Mouse (Mus musculus): Measurements from ENCODE around the gene Gpr45.
"Not testable (repeated sequence)": the region's sequence is repeated elsewhere in the genome, so short reads cannot be mapped to it uniquely, and the experiment has no call there.

Gene Gpr45

GRCm38 (mm10) chr1:42952734-42953481 is at the start of gene Gpr45:
Gpr45 (plus strand) TSS chr1:42952872.
- peak; percentile 4 for DNase-seq

DNA sequence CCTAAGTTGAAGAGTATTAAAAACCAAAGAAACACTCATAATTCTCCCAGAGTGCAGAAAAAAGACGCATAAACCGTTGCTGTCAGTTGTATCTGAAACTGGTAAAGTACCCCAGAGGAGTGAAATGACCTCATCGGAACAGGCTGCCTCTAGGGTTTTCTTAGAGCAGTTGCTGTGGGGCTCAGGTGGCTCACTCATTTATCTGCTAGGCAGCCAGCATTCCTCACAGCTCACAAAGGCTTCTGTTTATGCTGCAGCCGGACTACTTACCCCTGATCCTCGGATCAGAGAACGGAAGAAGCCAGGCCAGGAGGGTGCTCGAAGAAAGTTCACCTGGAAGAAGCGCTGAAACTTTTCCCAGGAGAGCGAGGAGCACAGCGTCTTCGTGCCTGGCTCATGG is 47.5 kb upstream of the Gpr45 start:
- DNase-seq = no peak

DNA sequence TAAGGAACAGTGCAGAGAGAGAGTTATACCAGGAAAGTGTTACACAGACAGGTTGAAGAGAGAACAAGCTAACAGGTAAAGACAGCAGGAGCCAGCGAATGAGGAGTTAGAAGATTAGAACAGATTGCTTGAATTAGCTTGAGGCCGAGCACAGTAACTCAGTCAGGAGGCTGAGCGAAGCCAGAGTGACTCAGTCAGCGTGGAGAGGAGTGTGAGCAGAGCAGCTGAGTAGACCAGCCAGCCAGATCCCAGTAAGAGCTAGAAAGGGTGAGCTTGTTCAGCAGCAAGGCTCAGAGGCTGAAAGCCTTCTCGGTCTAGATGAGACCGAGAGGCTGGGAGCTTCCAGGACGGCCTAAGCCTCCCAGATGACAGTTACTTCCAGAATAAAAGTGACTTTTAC is 46.0 kb upstream of the Gpr45 start:
- no peak for DNase-seq

DNA sequence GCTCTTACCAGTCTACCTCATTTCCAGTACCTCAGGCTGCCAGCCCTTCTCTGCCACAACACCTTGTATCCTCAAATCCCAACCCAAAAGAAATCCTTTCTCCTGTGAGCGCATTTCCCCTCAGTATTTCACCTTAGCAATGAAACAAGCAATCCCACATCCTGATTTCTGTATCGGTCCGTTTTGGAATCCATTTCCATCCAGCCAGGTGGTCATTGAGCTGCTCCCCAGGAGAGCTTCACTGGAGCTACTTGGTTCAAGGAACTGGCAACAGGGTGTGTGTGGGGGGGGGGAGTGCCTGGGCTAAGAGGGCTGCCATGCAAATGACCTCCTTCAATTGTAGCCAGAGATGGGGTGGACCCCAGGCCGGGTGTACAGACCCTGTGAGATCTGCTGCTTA is 45.5 kb upstream of the Gpr45 start:
- DNase-seq = no peak

- DNase-seq = no peak
These were observed 37.6 kb upstream of the Gpr45 start for GRCm38 (mm10) chr1:42915062-42915461.

- no peak for DNase-seq
These were observed 36.0 kb upstream of the Gpr45 start for GRCm38 (mm10) chr1:42916719-42917118.

GRCm38 (mm10) chr1:42917908-42918307 is 34.8 kb upstream of the Gpr45 start:
- no peak for DNase-seq

DNA sequence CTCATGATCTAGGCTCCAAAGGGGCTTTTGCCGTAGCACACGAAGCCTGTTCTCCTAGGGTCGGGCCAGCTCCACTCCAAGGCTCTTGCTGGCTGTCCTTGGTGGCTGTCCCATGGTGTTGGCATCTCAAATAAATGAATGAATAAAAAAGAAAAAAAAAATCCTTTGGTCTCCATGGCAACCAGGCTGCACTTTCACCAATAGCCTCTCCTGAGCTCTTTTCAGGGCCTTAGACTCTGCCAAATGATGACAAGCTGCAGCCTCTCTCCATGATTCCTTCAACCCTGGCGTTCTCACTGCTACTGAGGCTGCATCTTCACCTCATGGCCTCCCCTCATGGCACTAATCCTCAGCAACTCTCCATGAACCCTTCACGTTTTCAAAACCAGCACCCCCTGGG is 28.7 kb upstream of the Gpr45 start:
- DNase-seq = no peak

GRCm38 (mm10) chr1:42933613-42934012 is 19.1 kb upstream of the Gpr45 start:
- peak; percentile 63 for DNase-seq

- no peak for DNase-seq
These were observed 4.2 kb upstream of the Gpr45 start for GRCm38 (mm10) chr1:42948486-42948885.

DNA sequence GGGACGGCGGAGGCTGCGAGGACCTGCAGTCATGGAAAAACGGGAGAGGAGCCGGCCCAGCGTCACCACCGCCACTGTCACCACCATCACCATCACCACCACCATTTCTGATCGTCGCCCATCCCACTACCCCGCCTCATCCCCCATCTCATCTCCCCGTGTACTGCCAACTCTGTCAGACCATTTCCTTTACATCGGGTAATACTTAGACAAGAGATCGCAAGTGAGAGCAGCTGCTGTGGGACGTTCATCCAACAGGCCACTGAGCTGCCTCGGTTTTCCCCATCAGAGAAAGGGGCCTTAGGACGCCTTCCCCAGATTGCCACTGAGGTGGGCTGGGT is 780 bp downstream of the Gpr45 start:
- no peak for DNase-seq

- DNase-seq = no peak
These were observed 4.2 kb downstream of the Gpr45 start for GRCm38 (mm10) chr1:42956828-42957227.

GRCm38 (mm10) chr1:42983082-42983771 is 30.6 kb downstream of the Gpr45 start:
- no peak for DNase-seq

GRCm38 (mm10) chr1:42984119-42984518 is 31.4 kb downstream of the Gpr45 start:
- no peak for DNase-seq

- DNase-seq = no peak
These were observed 36.3 kb downstream of the Gpr45 start for GRCm38 (mm10) chr1:42988996-42989395.

DNA sequence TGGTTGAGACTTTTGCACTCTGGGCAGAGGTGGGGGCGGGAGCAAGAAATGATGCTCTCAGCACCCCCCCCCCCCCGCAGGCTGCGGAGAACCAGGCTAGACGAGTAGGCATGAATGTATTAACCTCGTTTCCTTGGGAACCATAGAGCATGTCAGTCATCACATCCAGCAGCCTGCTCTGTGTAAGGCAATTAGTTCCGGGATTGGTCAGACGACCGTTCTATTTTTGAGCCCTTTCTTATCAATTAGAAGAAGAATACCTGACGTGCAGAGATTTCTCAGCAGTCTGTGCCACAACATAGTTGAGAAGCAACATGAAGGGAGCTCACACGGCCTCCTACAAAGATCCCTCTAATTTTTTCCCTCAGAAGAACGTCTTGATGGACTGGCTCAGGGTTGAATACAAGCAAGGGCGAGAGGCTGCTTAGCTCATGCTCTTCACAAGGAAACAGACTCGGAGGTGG is 53.4 kb downstream of the Gpr45 start:
- no peak for DNase-seq

DNA sequence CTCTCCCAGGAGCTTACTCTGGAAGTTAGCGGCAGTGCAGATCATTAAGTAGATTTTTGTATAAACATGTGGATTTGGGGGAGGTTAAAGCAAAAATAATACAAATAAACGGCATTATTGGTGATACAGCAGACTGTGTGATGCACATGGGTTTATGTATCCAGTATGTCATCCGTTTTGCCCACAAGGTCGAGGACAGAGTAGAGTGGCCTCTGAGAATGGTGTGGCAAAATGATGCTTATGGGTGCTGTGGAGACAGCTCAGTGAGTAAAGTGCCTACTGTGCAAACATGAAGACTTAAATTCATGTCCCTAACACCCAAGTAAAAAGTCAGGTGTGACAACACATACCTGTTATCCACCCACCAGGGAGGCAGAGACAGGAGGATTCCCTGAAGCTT is 53.9 kb downstream of the Gpr45 start:
- no peak for DNase-seq

DNA sequence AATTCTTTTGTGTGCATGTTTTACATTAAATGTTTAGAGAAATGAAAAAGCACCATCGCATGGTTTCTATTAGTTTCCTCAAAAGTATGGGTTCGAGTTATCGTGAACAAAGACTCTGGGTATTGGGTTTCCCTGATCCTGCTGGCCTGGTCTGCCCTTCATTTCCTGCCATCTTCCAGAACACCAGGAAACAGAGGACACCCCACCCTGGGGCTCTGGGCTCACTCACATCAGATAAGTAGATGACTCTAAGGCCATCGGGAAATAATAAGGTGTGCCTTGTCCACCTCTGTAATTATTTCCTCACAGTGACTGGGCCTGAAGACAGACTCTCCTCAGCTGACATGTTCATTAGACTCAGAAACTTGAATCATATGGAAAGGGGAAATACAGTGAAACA is 57.8 kb downstream of the Gpr45 start:
- no peak for DNase-seq

DNA sequence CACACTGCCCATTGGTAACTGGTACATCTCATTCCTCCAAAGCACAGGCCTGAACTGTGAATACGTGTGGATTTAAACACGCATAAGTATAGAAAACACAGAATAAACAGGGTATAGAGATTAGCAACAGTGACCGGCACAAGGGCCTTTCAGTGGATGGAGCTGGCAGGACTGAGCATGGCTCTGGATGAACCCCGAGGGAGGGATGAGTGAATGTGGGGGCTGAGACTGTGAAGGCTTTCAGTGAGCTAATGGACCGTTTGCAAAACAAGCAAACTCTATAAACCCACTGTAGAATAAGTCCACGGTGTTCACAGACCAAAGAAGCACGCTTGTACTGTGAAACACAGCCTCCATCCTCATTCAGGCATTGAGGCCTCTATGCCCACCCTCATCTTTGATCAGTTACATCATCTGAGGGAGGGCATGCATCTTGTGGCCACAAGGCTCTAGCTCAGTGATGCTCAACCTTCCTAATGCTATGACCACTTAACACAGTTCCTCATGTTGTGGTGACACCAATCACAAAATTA is 62.5 kb downstream of the Gpr45 start:
- DNase-seq = not testable (repeated sequence)

GRCm38 (mm10) chr1:43036014-43036413 is 83.3 kb downstream of the Gpr45 start:
- no peak for DNase-seq

GRCm38 (mm10) chr1:43042271-43042670 is 89.6 kb downstream of the Gpr45 start:
- no peak for DNase-seq

- no peak for DNase-seq
These were observed 92.7 kb downstream of the Gpr45 start for GRCm38 (mm10) chr1:43045204-43045982.

GRCm38 (mm10) chr1:43046990-43047389 is 94.3 kb downstream of the Gpr45 start:
- DNase-seq = no peak

All from lung, postnatal 36 days (tissue).